Mouse (Mus musculus): Measurements from ENCODE around the gene Smurf2.

GRCm38 (mm10) chr11:106815331-106815730, 105.2 kb downstream of the Smurf2 start:
- TF ChIP-seq CTCF (IDR thresholded peaks at IDR 0.05; ENCODE audit: borderline replicate concordance, extremely low read depth, insufficient read depth, insufficient read length) (no peak), POLR2A (IDR thresholded peaks at IDR 0.05; ENCODE audit: borderline replicate concordance, extremely low read depth, insufficient read depth, insufficient read length, poor library complexity, severe bottlenecking) (no peak)

All from brain, embryonic 14.5 days (tissue).